Mouse (Mus musculus): ENCODE data around the gene Mzt1. TPM values are rescaled to one million over a fixed set of nuclear protein-coding genes. Genes with fewer than 3 reads are reported as not detected.
A peak's percentile ranks its signal among the peaks of the same experiment; 100 is the strongest.

The Mzt1 gene
- 75.0 and 97.7 TPM in 2 replicates for polyA plus RNA-seq (2015; fragmentation: Nextera tagmentation; extraction: Ambion mirVana)

DNA sequence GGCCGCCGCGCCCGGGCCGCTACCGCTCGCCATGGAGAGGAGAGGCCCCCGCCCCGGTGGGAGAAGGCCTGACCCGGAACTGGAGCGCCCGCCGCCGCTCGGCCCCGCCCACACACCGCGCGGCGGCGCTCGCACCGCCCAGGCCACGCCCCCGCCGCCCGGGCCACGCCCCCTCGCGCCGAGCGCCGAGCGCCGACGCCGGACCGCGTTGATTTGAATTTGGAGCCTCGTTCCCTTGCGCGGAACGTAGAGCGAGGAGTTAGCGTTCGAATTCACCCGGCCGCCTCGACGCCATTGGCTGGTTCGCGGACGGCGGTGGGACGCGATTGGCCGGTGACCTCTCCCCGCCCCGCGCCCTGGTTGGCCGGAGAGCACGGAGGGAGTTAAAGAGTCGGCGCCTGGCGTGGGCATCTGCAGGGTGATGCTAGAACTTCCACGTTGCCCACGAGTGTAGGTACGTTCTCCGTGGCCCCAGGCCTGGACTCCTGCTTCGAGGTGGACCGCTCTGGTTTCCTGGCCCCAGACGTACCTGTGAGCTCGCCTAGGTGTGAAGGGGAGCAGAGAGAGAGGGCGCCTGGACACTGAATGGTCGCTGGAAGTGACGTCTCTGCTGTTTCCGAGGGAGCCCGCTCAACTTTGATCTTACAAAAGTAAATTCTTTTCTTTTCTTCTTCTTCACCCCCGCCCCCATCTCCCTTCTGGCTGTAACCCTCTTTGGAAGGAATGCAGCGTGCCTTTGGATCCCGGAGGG, at the start of gene Mzt1, which contains the start of gene Bora:
Gene Mzt1, minus strand, starts transcription at position 104 of the 751 bp plus-strand sequence.
Gene Bora, plus strand, starts transcription at position 192 of the 751 bp plus-strand sequence.
- WGBS: 0% methylated on average over 74 of the region's 81 CpGs
- Histone ChIP-seq H3K9me3 (replicated peaks; ENCODE audit: control insufficient read depth, low read length) (no peaks in the 10 kb centered on the region), H3K27ac (ENCODE audit: low read length) (peak within 1 kb of the TSS; percentile 94), H3K27me3 (ENCODE audit: control insufficient read depth, insufficient read depth, low read length) (no peaks in the 10 kb centered on the region), H3K9ac (ENCODE audit: low read length) (peak within 1 kb of the TSS; percentile 95), H3K36me3 (ENCODE audit: control insufficient read depth, insufficient read depth) (peaks cover 8% of the 10 kb centered on the region), H3K4me1 (ENCODE audit: control insufficient read depth, insufficient read depth, low read length) (peaks cover 31% of the 10 kb centered on the region), H3K4me3 (ENCODE audit: low read length) (peak within 1 kb of the TSS; percentile 98), H3K4me2 (ENCODE audit: low read depth, low read length) (peak within 1 kb of the TSS; percentile 88)
- ATAC-seq (replicated peaks; ENCODE audit: extremely low read depth, insufficient read depth, low FRiP score): peak; percentile 94

- H3K27me3 ChIP-seq (ENCODE audit: control insufficient read depth, insufficient read depth, low read length): no peaks in the 10 kb centered on the region
- no peak for ATAC-seq (replicated peaks; ENCODE audit: extremely low read depth, insufficient read depth, low FRiP score)
- H3K4me3 ChIP-seq (ENCODE audit: low read length): no peak overlapping the region
- WGBS: 94% methylated on average over 7 of the region's 7 CpGs
- no peak overlapping the region for H3K9ac ChIP-seq (ENCODE audit: low read length)
- H3K36me3 ChIP-seq (ENCODE audit: control insufficient read depth, insufficient read depth): peaks cover 44% of the 10 kb centered on the region
- H3K4me2 ChIP-seq (ENCODE audit: low read depth, low read length): no peak overlapping the region
- no peaks in the 10 kb centered on the region for H3K4me1 ChIP-seq (ENCODE audit: control insufficient read depth, insufficient read depth, low read length)
- no peak overlapping the region for H3K27ac ChIP-seq (ENCODE audit: low read length)
- no peaks in the 10 kb centered on the region for H3K9me3 ChIP-seq (replicated peaks; ENCODE audit: control insufficient read depth, low read length)
Measured at GRCm38 (mm10) chr14:99088947-99089346, 43.0 kb upstream of the Mzt1 start.

- ATAC-seq (replicated peaks; ENCODE audit: extremely low read depth, insufficient read depth, low FRiP score): no peak
- Histone ChIP-seq H3K27ac (ENCODE audit: low read length) (no peak overlapping the region), H3K4me2 (ENCODE audit: low read depth, low read length) (no peak overlapping the region), H3K4me3 (ENCODE audit: low read length) (no peak overlapping the region), H3K36me3 (ENCODE audit: control insufficient read depth, insufficient read depth) (peaks cover 37% of the 10 kb centered on the region), H3K27me3 (ENCODE audit: control insufficient read depth, insufficient read depth, low read length) (no peaks in the 10 kb centered on the region), H3K9ac (ENCODE audit: low read length) (no peak overlapping the region), H3K4me1 (ENCODE audit: control insufficient read depth, insufficient read depth, low read length) (no peaks in the 10 kb centered on the region), H3K9me3 (replicated peaks; ENCODE audit: control insufficient read depth, low read length) (no peaks in the 10 kb centered on the region)
- WGBS: 87% methylated on average over 4 of the region's 4 CpGs
Measured at GRCm38 (mm10) chr14:99071146-99071545, 25.2 kb upstream of the Mzt1 start.

- H3K9me3 ChIP-seq (replicated peaks; ENCODE audit: control insufficient read depth, low read length): no peaks in the 10 kb centered on the region
- 0 out of 2 replicates have a peak, but pooled peaks cover 2% of the 10 kb centered on the region for H3K4me1 ChIP-seq (ENCODE audit: control insufficient read depth, insufficient read depth, low read length)
- H3K27ac ChIP-seq (ENCODE audit: low read length): no peak overlapping the region
- no peak overlapping the region for H3K4me2 ChIP-seq (ENCODE audit: low read depth, low read length)
- no peaks in the 10 kb centered on the region for H3K27me3 ChIP-seq (ENCODE audit: control insufficient read depth, insufficient read depth, low read length)
- H3K4me3 ChIP-seq (ENCODE audit: low read length): no peak overlapping the region
- no peak overlapping the region for H3K9ac ChIP-seq (ENCODE audit: low read length)
- no peak for ATAC-seq (replicated peaks; ENCODE audit: extremely low read depth, insufficient read depth, low FRiP score)
- WGBS: 90% methylated on average over 2 of the region's 2 CpGs
- peaks cover 31% of the 10 kb centered on the region for H3K36me3 ChIP-seq (ENCODE audit: control insufficient read depth, insufficient read depth)
Measured at GRCm38 (mm10) chr14:99063091-99063490, 17.2 kb upstream of the Mzt1 start.

DNA sequence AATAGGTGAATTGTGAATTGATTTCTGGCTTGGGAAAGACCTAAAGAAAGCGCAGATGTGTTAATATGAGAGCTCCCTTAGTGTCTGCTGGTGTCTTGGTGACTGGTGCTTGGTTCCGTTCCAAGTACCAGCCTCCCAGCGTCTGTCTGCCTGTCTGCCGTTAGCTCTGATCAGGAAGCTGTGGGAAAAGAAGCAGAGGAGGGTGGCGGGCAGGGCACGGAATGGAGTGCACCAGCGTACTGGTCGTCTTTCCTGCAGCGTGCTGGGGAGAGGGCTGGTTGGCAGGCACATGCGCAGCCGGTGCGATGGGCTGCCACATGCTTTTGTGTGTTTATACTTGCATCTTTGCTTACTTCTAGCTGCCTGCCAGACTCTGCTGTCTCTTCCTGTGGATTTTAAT, 14.7 kb upstream of the Mzt1 start:
- H3K36me3 ChIP-seq (ENCODE audit: control insufficient read depth, insufficient read depth): peaks cover 32% of the 10 kb centered on the region

GRCm38 (mm10) chr14:99058959-99059586, 13.1 kb upstream of the Mzt1 start:
- no peak overlapping the region for H3K9ac ChIP-seq (ENCODE audit: low read length)
- no peaks in the 10 kb centered on the region for H3K27me3 ChIP-seq (ENCODE audit: control insufficient read depth, insufficient read depth, low read length)
- H3K27ac ChIP-seq (ENCODE audit: low read length): no peak overlapping the region
- 80% methylated on average over 7 of the region's 7 CpGs for WGBS
- no peak overlapping the region for H3K4me3 ChIP-seq (ENCODE audit: low read length)
- no peak overlapping the region for H3K4me2 ChIP-seq (ENCODE audit: low read depth, low read length)
- H3K36me3 ChIP-seq (ENCODE audit: control insufficient read depth, insufficient read depth): peaks cover 32% of the 10 kb centered on the region
- ATAC-seq (replicated peaks; ENCODE audit: extremely low read depth, insufficient read depth, low FRiP score): peak; percentile 65
- no peaks in the 10 kb centered on the region for H3K9me3 ChIP-seq (replicated peaks; ENCODE audit: control insufficient read depth, low read length)
- 0 out of 2 replicates have a peak, but pooled peaks cover 2% of the 10 kb centered on the region for H3K4me1 ChIP-seq (ENCODE audit: control insufficient read depth, insufficient read depth, low read length)

More for the DNA sequence above, 14.7 kb upstream of the Mzt1 start:
- Histone ChIP-seq H3K27me3 (ENCODE audit: control insufficient read depth, insufficient read depth, low read length) (no peaks in the 10 kb centered on the region), H3K4me1 (ENCODE audit: control insufficient read depth, insufficient read depth, low read length) (0 out of 2 replicates have a peak, but pooled peaks cover 2% of the 10 kb centered on the region), H3K4me3 (ENCODE audit: low read length) (no peak overlapping the region), H3K27ac (ENCODE audit: low read length) (no peak overlapping the region), H3K9me3 (replicated peaks; ENCODE audit: control insufficient read depth, low read length) (no peaks in the 10 kb centered on the region), H3K9ac (ENCODE audit: low read length) (no peak overlapping the region), H3K4me2 (ENCODE audit: low read depth, low read length) (no peak overlapping the region)
- 86% methylated on average over 12 of the region's 12 CpGs for WGBS
- no peak for ATAC-seq (replicated peaks; ENCODE audit: extremely low read depth, insufficient read depth, low FRiP score)

GRCm38 (mm10) chr14:99046782-99047181, 848 bp upstream of the Mzt1 start:
- H3K9me3 ChIP-seq (replicated peaks; ENCODE audit: control insufficient read depth, low read length): no peaks in the 10 kb centered on the region
- H3K4me1 ChIP-seq (ENCODE audit: control insufficient read depth, insufficient read depth, low read length): peaks cover 25% of the 10 kb centered on the region
- WGBS: under 1% methylated on average over 15 of the region's 15 CpGs
- H3K27me3 ChIP-seq (ENCODE audit: control insufficient read depth, insufficient read depth, low read length): no peaks in the 10 kb centered on the region
- H3K36me3 ChIP-seq (ENCODE audit: control insufficient read depth, insufficient read depth): peaks cover 9% of the 10 kb centered on the region
- H3K27ac ChIP-seq (ENCODE audit: low read length): peak overlapping the region; percentile 94
- peak overlapping the region; percentile 98 for H3K4me3 ChIP-seq (ENCODE audit: low read length)
- H3K4me2 ChIP-seq (ENCODE audit: low read depth, low read length): peak overlapping the region; percentile 88
- peak overlapping the region; percentile 95 for H3K9ac ChIP-seq (ENCODE audit: low read length)
- 0 out of 2 replicates have a peak, but pooled peaks have one; percentile 2 for ATAC-seq (replicated peaks; ENCODE audit: extremely low read depth, insufficient read depth, low FRiP score)

- Histone ChIP-seq H3K9me3 (replicated peaks; ENCODE audit: control insufficient read depth, low read length) (no peaks in the 10 kb centered on the region), H3K4me1 (ENCODE audit: control insufficient read depth, insufficient read depth, low read length) (peaks cover 35% of the 10 kb centered on the region), H3K4me3 (ENCODE audit: low read length) (peak overlapping the region; percentile 98), H3K27me3 (ENCODE audit: control insufficient read depth, insufficient read depth, low read length) (no peaks in the 10 kb centered on the region), H3K9ac (ENCODE audit: low read length) (peak overlapping the region; percentile 95), H3K4me2 (ENCODE audit: low read depth, low read length) (peak overlapping the region; percentile 88), H3K27ac (ENCODE audit: low read length) (peak overlapping the region; percentile 94), H3K36me3 (ENCODE audit: control insufficient read depth, insufficient read depth) (peaks cover 5% of the 10 kb centered on the region)
- under 1% methylated on average over 69 of the region's 70 CpGs for WGBS
- ATAC-seq (replicated peaks; ENCODE audit: extremely low read depth, insufficient read depth, low FRiP score): peak; percentile 3
Measured at GRCm38 (mm10) chr14:99045378-99046030, 430 bp downstream of the Mzt1 start.

Measured in heart, embryonic 16.5 days (tissue).